ENCODE assay signal across 10 mouse cellular contexts in genomic region chr10:60028979-60029378, GRCm38 (mm10). TPM values are rescaled to one million over a fixed set of nuclear protein-coding genes. Genes with fewer than 3 reads are reported as not detected.
DNase-seq lines count a peak whose midpoint lies in the region; ATAC-seq lines count a peak whose summit lies in the region.
"Had no signal": no experiment of that assay in that cellular context is flagged by ENCODE, and none has a peak within 500 bp of the region (broad histone marks: within the 10 kb centered on the region; RNA-seq: fewer than 3 reads in every experiment).

No protein-coding gene starts in this region.

- H3K9me3 ChIP-seq in neural tube, embryonic 14.5 days (ENCODE audit: control insufficient read depth, low read length): no peaks in the 10 kb centered on the region

- intact Hi-C loops in gastrocnemius, postnatal 36 days (cut with DNase I): no loop called here

- no peaks in the 10 kb centered on the region for H3K27me3 ChIP-seq in neural tube, embryonic 14.5 days (ENCODE audit: control insufficient read depth, insufficient read depth, low read length)

- no peaks in the 10 kb centered on the region for H3K36me3 ChIP-seq in neural tube, embryonic 14.5 days (ENCODE audit: control insufficient read depth, insufficient read depth, low read length)

- peaks cover 21% of the 10 kb centered on the region for H3K4me1 ChIP-seq in neural tube, embryonic 14.5 days (ENCODE audit: control insufficient read depth, insufficient read depth, low read length)

- no peak overlapping the region for H3K9ac ChIP-seq in neural tube, embryonic 14.5 days (replicated peaks; ENCODE audit: low read depth, low read length)

- ATAC-seq in neural tube, embryonic 14.5 days (ENCODE audit: low read depth): peak; percentile 10; the same call in 1 of the 2 replicates
- ATAC-seq in erythroid progenitor cell, adult 5-6 weeks (replicated peaks; ENCODE audit: low FRiP score, poor library complexity, severe bottlenecking): no peak

- H3K27ac ChIP-seq in neural tube, embryonic 14.5 days (ENCODE audit: low read depth, low read length): no peak overlapping the region

- peak; percentile 6 for DNase-seq in gastrocnemius, postnatal 10 days
- no peak for DNase-seq in gastrocnemius, postnatal 36 days
- peak; percentile 17 for DNase-seq in brain, adult 2 months (ENCODE audit: low read depth, low spot score)
- peak; percentile 93 for DNase-seq in kidney, adult 11 months
- DNase-seq in cerebellum, adult 11-12 months: no peak
- no peak for DNase-seq in cerebellum, adult 18-20 months
- DNase-seq: cerebellum, postnatal 25 days had no signal

- 39% methylated on average over 7 of the region's 7 CpGs for WGBS in neural tube, embryonic 14.5 days

- no peak overlapping the region for H3K4me3 ChIP-seq in neural tube, embryonic 14.5 days (ENCODE audit: low read depth, low read length)

- no peak overlapping the region for H3K4me2 ChIP-seq in neural tube, embryonic 14.5 days (ENCODE audit: low read depth, low read length)
- H3K4me2 ChIP-seq: midbrain, embryonic 11.5 days had no signal

RNA-seq across cellular contexts. Expression of gene Anapc16, which starts 26.0 kb away (rescaled TPM):
- total RNA-seq in gastrocnemius, postnatal 10 days (2021): 10 to 100 TPM; 39.7 to 40.1 TPM
- total RNA-seq in gastrocnemius, postnatal 36 days (2021): 10 to 100 TPM; 45.0 to 46.0 TPM
- 116 and 120 TPM in 2 replicates for polyA plus RNA-seq in neural tube, embryonic 14.5 days (2014; fragmentation: Nextera tagmentation; extraction: Ambion mirVana)
- total RNA-seq in erythroid progenitor cell, adult 5-6 weeks (2015; ENCODE audit: low replicate concordance): 42.5 and 54.5 TPM in 2 replicates
- total RNA-seq in erythroid progenitor cell, adult 5-6 weeks (2017; ENCODE audit: low replicate concordance): 34.0 and 36.5 TPM in 2 replicates

RNA-seq across cellular contexts. Expression of gene Ascc1, which starts 26.4 kb away (rescaled TPM):
- 10 to 100 TPM; 12.4 to 13.5 TPM for total RNA-seq in gastrocnemius, postnatal 10 days (2021)
- 10 to 100 TPM; 12.8 to 13.1 TPM for total RNA-seq in gastrocnemius, postnatal 36 days (2021)
- 43.6 and 46.7 TPM in 2 replicates for polyA plus RNA-seq in neural tube, embryonic 14.5 days (2014; fragmentation: Nextera tagmentation; extraction: Ambion mirVana)
- 11.3 and 21.6 TPM in 2 replicates for total RNA-seq in erythroid progenitor cell, adult 5-6 weeks (2015; ENCODE audit: low replicate concordance)
- 9.6 and 22.6 TPM in 2 replicates for total RNA-seq in erythroid progenitor cell, adult 5-6 weeks (2017; ENCODE audit: low replicate concordance)

Comparison
In these comparisons a context has a peak if more than half of its experiments do, and no peak if none do; other contexts are left out.
1. DNase-seq: peak in gastrocnemius, postnatal 10 days (single experiment), brain, adult 2 months (single experiment) and kidney, adult 11 months (single experiment); none in gastrocnemius, postnatal 36 days (0 of 2), cerebellum, adult 11-12 months (single experiment) and cerebellum, adult 18-20 months (0 of 2).